Mouse (Mus musculus) kidney, embryonic 16.5 days (tissue): Measurements from ENCODE around the gene Hnrnpd. TPM values are rescaled to one million over a fixed set of nuclear protein-coding genes. Genes with fewer than 3 reads are reported as not detected.

Experiments used
- ATAC-seq: fragments of 200-750 bp; cut with Nextera tagmentation; 2 replicates; pipeline ENCODE4 v1.8.0; 2017; ENCODE audit warnings: moderate TSS enrichment; ENCODE audit not compliant: low FRiP score, low TSS enrichment
- H3K27ac ChIP-seq: fragments of 300-500 bp; sonication (generic); 2 replicates; pipeline ENCODE4 v1.5.1; 2014; ENCODE audit warnings: low read length
- H3K27me3 ChIP-seq: fragments of 300-500 bp; sonication (generic); 2 replicates; pipeline ENCODE4 v1.6.1; 2014; ENCODE audit warnings: low read length, control low read depth, mixed read lengths; ENCODE audit not compliant: insufficient read depth
- H3K36me3 ChIP-seq: fragments of 300-500 bp; sonication (generic); 2 replicates; pipeline ENCODE4 v1.6.1; 2014; ENCODE audit warnings: low read length, control low read depth, mixed read lengths; ENCODE audit not compliant: insufficient read depth
- H3K4me1 ChIP-seq: fragments of 300-500 bp; sonication (generic); 2 replicates; pipeline ENCODE4 v1.6.1; 2014; ENCODE audit warnings: low read length, control low read depth, mixed read lengths; ENCODE audit not compliant: insufficient read depth
- H3K4me2 ChIP-seq: fragments of 300-500 bp; sonication (generic); replicated peaks from 2 replicates; pipeline ENCODE4 v1.6.1; 2014; ENCODE audit warnings: low read depth, low read length
- H3K4me3 ChIP-seq: fragments of 300-500 bp; sonication (generic); 2 replicates; pipeline ENCODE4 v1.5.1; 2014; ENCODE audit warnings: mild to moderate bottlenecking, low read length
- H3K9ac ChIP-seq: fragments of 300-500 bp; sonication (generic); replicated peaks from 2 replicates; pipeline ENCODE4 v1.6.1; 2014; ENCODE audit warnings: low read length
- H3K9me3 ChIP-seq: fragments of 300-500 bp; sonication (generic); 2 replicates; pipeline ENCODE4 v1.6.1; 2016; ENCODE audit warnings: low read length, control low read depth
- WGBS: fragments of 180-500 bp; shearing (Covaris S2); extraction: QIAGEN DNeasy Blood & Tissue Kit; methylation state at CpG from one replicate; pipeline ENCODE4 v1.1.7; 2014; 5-methylcytosine and 5-hydroxymethylcytosine counted together
- polyA plus RNA-seq: library from polyadenylated mRNA; unstranded; fragments of >200 nt; fragmentation: Nextera tagmentation; extraction: Ambion mirVana; gene quantifications from 2 replicates; pipeline ENCODE4 v1.2.1, GENCODE M21; 2015

Hnrnpd gene
- polyA plus RNA-seq, 1 experiment from 2014 or later = 84.8 TPM

DNA sequence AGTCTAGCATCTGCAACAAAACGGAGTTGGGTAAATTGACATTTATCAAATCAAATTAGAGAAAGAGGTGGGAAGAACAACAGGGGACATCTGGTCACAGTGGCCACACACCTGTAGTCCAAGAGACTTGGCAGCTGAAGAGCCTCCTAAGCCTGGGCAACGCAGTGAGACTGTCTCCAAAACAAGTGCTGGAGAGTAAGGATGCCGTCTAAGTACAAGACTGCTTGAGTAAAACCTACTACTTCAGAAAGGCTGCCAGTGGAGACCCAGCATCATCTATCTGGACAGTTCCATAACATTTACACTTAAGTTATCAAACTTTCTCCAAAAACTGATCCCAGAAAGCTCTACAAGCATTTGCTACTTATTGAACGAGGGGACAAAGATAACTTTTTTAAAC is 3.7 kb downstream of the Hnrnpd start:
- Histone ChIP-seq H3K27me3 (no peaks in the 10 kb centered on the region), H3K4me3 (peak overlapping the region; percentile 21; the same call in 1 of the 2 replicates), H3K9me3 (no peaks in the 10 kb centered on the region), H3K4me1 (peaks cover 31% of the 10 kb centered on the region), H3K27ac (no peak overlapping the region), H3K9ac (no peak overlapping the region), H3K36me3 (peaks cover 12% of the 10 kb centered on the region), H3K4me2 (peak overlapping the region; percentile 95)
- ATAC-seq = no peak
- 54% methylated on average over 4 of the region's 4 CpGs for WGBS

DNA sequence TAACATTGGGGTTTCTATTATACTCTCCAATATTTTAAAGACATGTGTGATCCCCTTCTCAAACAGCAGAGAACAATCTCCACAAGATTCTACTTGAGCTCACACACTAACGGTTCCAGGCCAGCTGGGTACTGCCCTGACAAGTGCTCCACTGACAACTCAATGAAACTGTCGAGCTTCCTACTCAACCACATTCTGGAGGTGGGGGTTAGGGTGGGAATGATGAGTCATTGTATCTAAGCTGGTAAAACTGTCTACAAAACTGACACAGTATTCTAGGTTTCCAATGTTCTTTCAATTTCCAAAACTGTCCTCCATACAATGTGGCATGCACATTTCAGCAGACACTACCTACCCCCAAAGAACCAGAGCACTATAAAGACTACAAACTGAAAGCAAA is 4.8 kb downstream of the Hnrnpd start:
- no peak for ATAC-seq
- H3K4me1 ChIP-seq = peaks cover 28% of the 10 kb centered on the region
- H3K9ac ChIP-seq = no peak overlapping the region
- peak overlapping the region; percentile 29 for H3K4me2 ChIP-seq
- 9% methylated on average over 2 of the region's 2 CpGs for WGBS
- H3K36me3 ChIP-seq = peaks cover 12% of the 10 kb centered on the region
- no peaks in the 10 kb centered on the region for H3K9me3 ChIP-seq
- H3K4me3 ChIP-seq = peak overlapping the region; percentile 19
- H3K27me3 ChIP-seq = no peaks in the 10 kb centered on the region
- no peak overlapping the region for H3K27ac ChIP-seq

DNA sequence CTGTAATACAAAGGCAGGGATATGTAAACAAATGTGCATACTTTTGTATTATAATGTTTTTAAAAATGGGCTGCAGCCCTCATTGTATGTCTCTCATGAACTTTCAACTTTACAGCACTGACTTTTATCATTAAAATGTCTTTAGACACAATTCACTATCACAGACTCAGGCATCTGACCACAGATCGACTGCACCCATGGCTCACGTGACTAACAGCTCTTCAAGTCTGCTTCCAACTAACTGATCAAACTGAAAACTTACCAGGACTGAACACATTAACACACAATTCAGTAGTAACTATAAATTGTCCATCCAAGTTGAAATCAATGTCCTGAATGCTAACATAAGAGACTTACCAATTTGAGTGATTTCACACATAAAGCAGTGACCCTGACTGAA is 18.8 kb downstream of the Hnrnpd start:
- no peaks in the 10 kb centered on the region for H3K4me1 ChIP-seq
- no peak overlapping the region for H3K4me2 ChIP-seq
- H3K36me3 ChIP-seq = peaks cover 46% of the 10 kb centered on the region
- no peak for ATAC-seq
- no peak overlapping the region for H3K4me3 ChIP-seq
- no peaks in the 10 kb centered on the region for H3K27me3 ChIP-seq
- WGBS = 91% methylated on average over 2 of the region's 2 CpGs
- H3K9me3 ChIP-seq = no peaks in the 10 kb centered on the region
- H3K9ac ChIP-seq = no peak overlapping the region
- H3K27ac ChIP-seq = no peak overlapping the region

DNA sequence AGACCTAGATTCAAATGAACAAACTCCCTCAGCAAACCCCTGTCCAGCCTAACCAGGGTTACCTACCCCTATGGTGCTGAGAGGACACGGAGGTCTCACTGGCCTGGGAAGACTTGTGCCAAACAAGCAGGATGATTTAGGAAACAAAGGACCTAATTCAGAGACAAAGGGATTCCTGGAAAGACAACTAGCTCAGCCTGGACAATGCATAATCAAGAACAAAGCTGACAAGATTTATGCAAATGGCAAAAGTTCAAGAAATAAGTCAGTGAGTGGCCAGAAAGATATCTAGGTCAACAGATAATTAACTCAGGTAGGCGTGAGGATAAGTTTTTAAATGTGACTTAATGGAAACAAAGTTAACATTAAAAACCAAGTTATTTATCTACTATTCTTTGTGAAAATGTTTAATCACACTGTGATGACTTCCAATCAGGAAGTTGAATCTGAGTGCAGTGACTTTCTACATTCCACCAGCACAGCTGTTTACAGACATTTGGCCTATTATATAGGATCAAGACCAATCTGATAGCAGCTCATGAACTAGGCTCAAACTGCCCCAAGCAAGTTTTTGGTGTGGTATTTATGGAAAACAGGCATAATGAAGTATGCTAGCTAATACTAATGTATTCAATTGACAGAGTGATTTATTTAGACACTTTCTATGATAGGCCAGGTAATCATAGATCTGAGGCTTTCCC is 19.4 kb downstream of the Hnrnpd start:
- Histone ChIP-seq H3K9me3 (no peaks in the 10 kb centered on the region), H3K27me3 (no peaks in the 10 kb centered on the region), H3K9ac (no peak overlapping the region), H3K27ac (no peak overlapping the region), H3K4me1 (no peaks in the 10 kb centered on the region), H3K36me3 (peaks cover 45% of the 10 kb centered on the region), H3K4me3 (no peak overlapping the region), H3K4me2 (no peak overlapping the region)
- no peak for ATAC-seq
- WGBS = 76% methylated on average over 2 of the region's 2 CpGs

DNA sequence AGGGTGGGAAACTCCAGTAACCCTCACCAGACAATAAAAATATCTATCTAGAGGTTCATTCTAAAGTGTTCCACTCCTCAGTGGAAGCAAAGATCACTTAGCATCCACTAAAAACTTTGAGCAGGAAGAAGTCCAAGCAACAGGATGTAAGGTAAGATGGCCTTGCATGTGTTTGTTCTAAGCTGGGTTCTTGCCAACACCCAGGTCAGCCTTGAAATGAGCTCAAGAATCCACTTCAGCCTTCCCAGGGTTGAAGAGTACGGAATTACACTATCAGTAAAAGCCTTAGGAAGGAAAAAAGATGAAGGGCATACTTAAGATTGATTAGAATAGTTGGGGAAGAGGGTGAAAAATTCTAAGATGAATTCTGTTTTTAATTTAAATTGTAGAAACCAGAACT is 20.1 kb downstream of the Hnrnpd start:
- H3K9ac ChIP-seq = no peak overlapping the region
- H3K36me3 ChIP-seq = peaks cover 38% of the 10 kb centered on the region
- no peak overlapping the region for H3K27ac ChIP-seq
- H3K4me3 ChIP-seq = no peak overlapping the region
- no peaks in the 10 kb centered on the region for H3K9me3 ChIP-seq
- H3K27me3 ChIP-seq = no peaks in the 10 kb centered on the region
- WGBS = 95% methylated on average over 1 of the region's 1 CpGs
- ATAC-seq = no peak
- no peak overlapping the region for H3K4me2 ChIP-seq
- H3K4me1 ChIP-seq = no peaks in the 10 kb centered on the region

DNA sequence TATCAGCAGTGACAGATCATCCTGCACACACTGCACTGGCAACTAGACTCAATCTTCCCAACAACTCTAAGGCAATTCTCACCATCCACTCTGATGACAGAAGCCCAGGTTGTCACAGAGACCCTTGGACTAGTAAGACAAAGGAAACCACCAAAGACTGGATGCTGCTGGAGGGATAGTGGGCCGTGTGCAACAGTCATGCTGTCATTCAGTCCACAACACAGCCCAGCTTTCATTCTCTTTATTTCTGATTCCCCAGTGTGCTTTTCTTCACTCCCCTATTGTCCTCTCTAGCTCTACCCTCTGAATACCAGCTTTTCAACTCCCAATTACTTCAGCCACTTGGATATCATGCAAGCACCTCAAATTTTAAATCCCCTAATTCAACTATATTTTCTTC is 24.9 kb downstream of the Hnrnpd start:
- WGBS = 79% methylated on average over 1 of the region's 1 CpGs
- no peaks in the 10 kb centered on the region for H3K9me3 ChIP-seq
- H3K9ac ChIP-seq = no peak overlapping the region
- no peaks in the 10 kb centered on the region for H3K4me1 ChIP-seq
- ATAC-seq = no peak
- H3K27ac ChIP-seq = no peak overlapping the region
- no peaks in the 10 kb centered on the region for H3K27me3 ChIP-seq
- H3K36me3 ChIP-seq = peaks cover 17% of the 10 kb centered on the region; the same call in 1 of the 2 replicates
- no peak overlapping the region for H3K4me3 ChIP-seq
- H3K4me2 ChIP-seq = no peak overlapping the region

DNA sequence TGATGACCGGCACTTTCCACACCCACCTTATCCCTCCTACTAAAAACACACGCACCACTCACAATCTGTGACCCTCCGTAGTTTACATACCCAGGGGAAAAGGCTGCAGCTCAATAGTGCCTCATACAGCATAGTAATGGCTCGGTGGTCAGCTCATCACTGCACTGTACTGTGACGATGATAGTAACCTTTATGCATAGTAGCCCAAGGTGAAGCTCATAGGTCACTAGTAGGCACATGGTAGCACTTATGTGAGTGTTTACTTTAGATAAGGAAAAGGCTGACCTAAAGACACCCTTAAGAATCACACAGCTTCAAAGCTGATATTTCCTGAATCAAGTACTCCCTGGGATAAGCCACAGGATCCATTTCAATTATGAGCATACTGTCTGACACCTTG is 26.2 kb downstream of the Hnrnpd start:
- H3K4me2 ChIP-seq = no peak overlapping the region
- WGBS = 83% methylated on average over 5 of the region's 5 CpGs
- peaks cover 7% of the 10 kb centered on the region; the same call in 1 of the 2 replicates for H3K36me3 ChIP-seq
- H3K9ac ChIP-seq = no peak overlapping the region
- no peaks in the 10 kb centered on the region for H3K27me3 ChIP-seq
- no peaks in the 10 kb centered on the region for H3K4me1 ChIP-seq
- no peak overlapping the region for H3K4me3 ChIP-seq
- ATAC-seq = no peak
- no peak overlapping the region for H3K27ac ChIP-seq
- no peaks in the 10 kb centered on the region for H3K9me3 ChIP-seq

DNA sequence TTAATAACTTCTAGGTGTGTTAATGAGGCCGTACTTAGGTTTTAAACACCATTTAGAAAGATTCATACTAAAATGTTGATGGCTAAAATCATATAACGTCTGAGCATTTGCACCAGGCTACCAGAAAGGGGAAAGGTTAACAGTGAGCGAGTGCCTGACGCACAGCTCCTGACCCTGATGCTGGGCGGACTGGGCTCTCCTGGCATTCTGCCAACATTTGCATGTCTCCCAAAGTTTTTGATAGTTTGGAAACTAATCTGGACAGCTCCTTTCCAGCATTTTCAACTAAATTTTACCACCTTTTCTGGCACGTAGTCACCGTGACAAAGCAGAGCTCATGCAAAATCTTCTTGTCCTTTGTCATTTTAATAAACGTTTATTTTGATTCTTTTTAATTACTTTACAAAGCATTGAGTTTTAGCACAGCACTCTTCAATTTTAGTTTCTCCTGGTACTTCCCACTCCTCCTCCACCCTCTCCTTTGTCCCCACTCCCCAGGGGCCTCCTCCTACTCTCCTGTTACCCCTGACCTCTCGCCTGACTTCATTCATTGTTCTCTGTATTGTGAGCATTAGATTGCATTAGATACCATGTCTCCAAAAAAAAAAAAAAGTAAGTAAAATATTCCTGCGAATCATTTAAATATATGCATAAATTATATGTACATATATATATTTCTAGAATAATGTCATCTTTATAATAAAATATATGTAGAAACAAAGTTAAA is 36.8 kb downstream of the Hnrnpd start:
- no peak overlapping the region for H3K4me3 ChIP-seq
- H3K36me3 ChIP-seq = 0 out of 2 replicates have a peak, but pooled peaks cover 3% of the 10 kb centered on the region
- H3K4me2 ChIP-seq = no peak overlapping the region
- 49% methylated on average over 10 of the region's 10 CpGs for WGBS
- ATAC-seq = no peak
- no peak overlapping the region for H3K9ac ChIP-seq
- no peaks in the 10 kb centered on the region for H3K4me1 ChIP-seq
- no peaks in the 10 kb centered on the region for H3K27me3 ChIP-seq
- peaks cover 10% of the 10 kb centered on the region for H3K9me3 ChIP-seq
- H3K27ac ChIP-seq = no peak overlapping the region

DNA sequence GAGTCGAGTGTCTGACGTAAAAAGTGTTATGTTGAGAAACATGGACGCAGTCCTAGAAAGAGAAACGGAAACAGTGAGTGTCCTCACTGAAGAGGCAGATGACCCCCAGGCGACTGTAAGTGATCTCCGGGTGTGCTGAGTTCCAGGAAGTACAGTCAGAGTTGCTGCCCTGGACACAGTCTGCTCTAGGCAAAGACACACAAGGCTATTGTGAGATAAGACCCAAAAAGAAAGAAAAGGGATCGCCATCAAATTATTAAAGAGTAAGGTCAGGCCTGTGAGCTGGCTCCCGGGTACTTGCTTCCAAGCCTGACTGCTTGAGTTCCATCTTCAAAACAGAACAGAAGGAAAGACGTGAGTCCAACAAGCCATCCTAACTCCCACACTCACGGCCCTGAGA is 37.5 kb downstream of the Hnrnpd start:
- peaks cover 10% of the 10 kb centered on the region for H3K9me3 ChIP-seq

DNA sequence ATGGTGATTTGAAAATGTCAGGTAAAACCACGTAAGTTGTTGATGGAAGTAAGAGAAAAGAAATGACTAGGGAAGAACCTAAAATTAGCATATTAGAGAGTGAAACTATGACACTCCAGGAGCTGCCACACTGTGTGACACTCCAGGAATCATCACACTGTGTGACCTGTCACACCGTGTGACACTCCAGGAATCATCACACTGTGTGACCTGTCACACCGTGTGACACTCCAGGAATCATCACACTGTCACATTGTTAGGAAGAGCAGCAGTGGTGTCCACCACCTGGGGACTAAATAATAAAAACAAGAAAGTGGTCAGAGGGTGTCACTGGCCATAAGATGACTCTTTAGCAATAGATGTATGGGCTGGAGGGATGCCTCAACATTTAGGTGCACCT is 39.3 kb downstream of the Hnrnpd start:
- Histone ChIP-seq H3K27ac (no peak overlapping the region), H3K9me3 (peaks cover 5% of the 10 kb centered on the region), H3K9ac (no peak overlapping the region), H3K4me1 (no peaks in the 10 kb centered on the region), H3K27me3 (no peaks in the 10 kb centered on the region), H3K4me3 (no peak overlapping the region), H3K36me3 (0 out of 2 replicates have a peak, but pooled peaks cover 2% of the 10 kb centered on the region), H3K4me2 (no peak overlapping the region)
- no peak for ATAC-seq
- WGBS = 91% methylated on average over 3 of the region's 3 CpGs

More for the DNA sequence above, 37.5 kb downstream of the Hnrnpd start:
- Histone ChIP-seq H3K4me2 (no peak overlapping the region), H3K27me3 (no peaks in the 10 kb centered on the region), H3K4me3 (no peak overlapping the region), H3K9ac (no peak overlapping the region), H3K36me3 (0 out of 2 replicates have a peak, but pooled peaks cover 3% of the 10 kb centered on the region), H3K27ac (no peak overlapping the region), H3K4me1 (no peaks in the 10 kb centered on the region)
- 75% methylated on average over 10 of the region's 10 CpGs for WGBS
- ATAC-seq = no peak
